Mouse (Mus musculus) stomach, embryonic 16.5 days (tissue): ENCODE results near the gene Abcd1. TPM values are rescaled to one million over a fixed set of nuclear protein-coding genes. Genes with fewer than 3 reads are reported as not detected.
A peak's percentile ranks its signal among the peaks of the same experiment; 100 is the strongest.
"Not testable (repeated sequence)": the region's sequence is repeated elsewhere in the genome, so short reads cannot be mapped to it uniquely, and the experiment has no call there.

Source experiments
- ATAC-seq: fragments of 200-750 bp; cut with Nextera tagmentation; 2 replicates; pipeline ENCODE4 v1.8.0; 2017; ENCODE audit warnings: moderate number of reproducible peaks, moderate TSS enrichment; ENCODE audit not compliant: insufficient read depth, low FRiP score
- H3K27ac ChIP-seq: fragments of 300-500 bp; sonication (generic); 2 replicates; pipeline ENCODE4 v1.5.1; 2014; ENCODE audit warnings: low read length
- H3K27me3 ChIP-seq: fragments of 300-500 bp; sonication (generic); 2 replicates; pipeline ENCODE4 v1.6.1; 2014; ENCODE audit warnings: low read length, control low read depth, mixed read lengths; ENCODE audit not compliant: control insufficient read depth, insufficient read depth
- H3K36me3 ChIP-seq: fragments of 300-500 bp; sonication (generic); 2 replicates; pipeline ENCODE4 v1.6.1; 2014; ENCODE audit warnings: low read length; ENCODE audit not compliant: control insufficient read depth, insufficient read depth
- H3K4me1 ChIP-seq: fragments of 300-500 bp; sonication (generic); 2 replicates; pipeline ENCODE4 v1.6.1; 2014; ENCODE audit warnings: low read length, control low read depth, mixed read lengths; ENCODE audit not compliant: control insufficient read depth, insufficient read depth
- H3K4me2 ChIP-seq: fragments of 300-500 bp; sonication (generic); 2 replicates; pipeline ENCODE4 v1.6.1; 2014; ENCODE audit warnings: low read depth, low read length, mixed read lengths
- H3K4me3 ChIP-seq: fragments of 300-500 bp; sonication (generic); replicated peaks from 2 replicates; pipeline ENCODE4 v1.5.1; 2014; ENCODE audit warnings: mild to moderate bottlenecking, low read length
- H3K9ac ChIP-seq: fragments of 300-500 bp; sonication (generic); 2 replicates; pipeline ENCODE4 v1.6.1; 2014; ENCODE audit warnings: low read length
- H3K9me3 ChIP-seq: fragments of 300-500 bp; sonication (generic); replicated peaks from 2 replicates; pipeline ENCODE4 v1.6.1; 2016; ENCODE audit warnings: low read length, control low read depth; ENCODE audit not compliant: control insufficient read depth
- WGBS: fragments of 180-500 bp; shearing (Covaris S2); extraction: QIAGEN DNeasy Blood & Tissue Kit; methylation state at CpG from one replicate; pipeline ENCODE4 v1.1.7; 2014; 5-methylcytosine and 5-hydroxymethylcytosine counted together
- polyA plus RNA-seq: library from polyadenylated mRNA; unstranded; fragments of >200 nt; fragmentation: Nextera tagmentation; extraction: Ambion mirVana; gene quantifications from 2 replicates; pipeline ENCODE4 v1.2.1, GENCODE M21; 2015

Gene Abcd1
- polyA plus RNA-seq, 1 experiment from 2014 or later = 20.8 TPM

GRCm38 (mm10) chrX:73718686-73719362 lies 2.4 kb downstream of the Abcd1 start:
- Histone ChIP-seq H3K9ac (peak overlapping the region; percentile 48; the same call in 1 of the 2 replicates), H3K27me3 (no peaks in the 10 kb centered on the region), H3K36me3 (no peaks in the 10 kb centered on the region), H3K27ac (peak overlapping the region; percentile 85), H3K4me2 (peak overlapping the region; percentile 73), H3K4me3 (peak overlapping the region; percentile 63), H3K9me3 (no peaks in the 10 kb centered on the region), H3K4me1 (peaks cover 17% of the 10 kb centered on the region; the same call in 1 of the 2 replicates)
- no peak for ATAC-seq
- WGBS = 35% methylated on average over 5 of the region's 5 CpGs

GRCm38 (mm10) chrX:73730908-73731307 lies 14.5 kb downstream of the Abcd1 start:
- no peak overlapping the region for H3K9ac ChIP-seq
- no peaks in the 10 kb centered on the region for H3K27me3 ChIP-seq
- 0 out of 2 replicates have a peak, but pooled peaks have one; percentile 13 for ATAC-seq
- H3K9me3 ChIP-seq = no peaks in the 10 kb centered on the region
- no peaks in the 10 kb centered on the region for H3K4me1 ChIP-seq
- no peaks in the 10 kb centered on the region; the same call in 1 of the 2 replicates for H3K36me3 ChIP-seq
- H3K4me2 ChIP-seq = no peak overlapping the region
- no peak overlapping the region for H3K4me3 ChIP-seq
- H3K27ac ChIP-seq = no peak overlapping the region
- 59% methylated on average over 1 of the region's 1 CpGs for WGBS

GRCm38 (mm10) chrX:73738155-73738554 lies 21.8 kb downstream of the Abcd1 start:
- 67% methylated on average over 1 of the region's 1 CpGs for WGBS
- Histone ChIP-seq H3K9ac (no peak overlapping the region), H3K9me3 (no peaks in the 10 kb centered on the region), H3K27me3 (no peaks in the 10 kb centered on the region), H3K4me3 (no peak overlapping the region), H3K4me1 (no peaks in the 10 kb centered on the region), H3K36me3 (no peaks in the 10 kb centered on the region), H3K4me2 (no peak overlapping the region), H3K27ac (no peak overlapping the region)
- ATAC-seq = no peak

DNA sequence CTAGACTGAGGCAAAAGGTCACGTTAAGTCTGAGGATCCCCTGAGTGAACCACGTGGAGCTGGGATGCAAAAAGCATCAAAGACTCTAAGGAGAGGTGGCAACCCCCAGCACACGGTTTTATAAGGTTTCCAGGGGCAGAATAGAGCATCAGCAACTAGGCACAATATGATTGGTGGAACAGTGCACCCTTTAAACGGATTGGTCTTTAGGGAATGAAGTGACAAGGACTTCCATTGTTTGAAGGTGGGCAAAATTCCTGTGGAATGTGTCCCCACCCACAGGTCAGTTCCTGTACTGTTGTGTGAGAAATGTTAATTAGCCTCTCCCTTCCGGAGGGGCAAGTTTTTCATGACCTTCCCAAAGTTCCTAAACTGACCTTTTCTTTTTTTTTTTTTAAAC lies 22.8 kb downstream of the Abcd1 start:
- no peak overlapping the region for H3K27ac ChIP-seq
- H3K4me1 ChIP-seq = no peaks in the 10 kb centered on the region
- H3K9ac ChIP-seq = no peak overlapping the region
- 63% methylated on average over 5 of the region's 5 CpGs for WGBS
- H3K36me3 ChIP-seq = no peaks in the 10 kb centered on the region
- H3K27me3 ChIP-seq = no peaks in the 10 kb centered on the region
- no peaks in the 10 kb centered on the region for H3K9me3 ChIP-seq
- no peak overlapping the region for H3K4me3 ChIP-seq
- no peak for ATAC-seq
- no peak overlapping the region for H3K4me2 ChIP-seq

- H3K27me3 ChIP-seq, H3K9me3 ChIP-seq, H3K4me2 ChIP-seq, H3K27ac ChIP-seq, H3K36me3 ChIP-seq, H3K4me3 ChIP-seq, H3K9ac ChIP-seq, H3K4me1 ChIP-seq, ATAC-seq: not testable (repeated sequence)
- WGBS = 89% methylated on average over 7 of the region's 7 CpGs
Observed at GRCm38 (mm10) chrX:73739841-73740240, 23.4 kb downstream of the Abcd1 start.

DNA sequence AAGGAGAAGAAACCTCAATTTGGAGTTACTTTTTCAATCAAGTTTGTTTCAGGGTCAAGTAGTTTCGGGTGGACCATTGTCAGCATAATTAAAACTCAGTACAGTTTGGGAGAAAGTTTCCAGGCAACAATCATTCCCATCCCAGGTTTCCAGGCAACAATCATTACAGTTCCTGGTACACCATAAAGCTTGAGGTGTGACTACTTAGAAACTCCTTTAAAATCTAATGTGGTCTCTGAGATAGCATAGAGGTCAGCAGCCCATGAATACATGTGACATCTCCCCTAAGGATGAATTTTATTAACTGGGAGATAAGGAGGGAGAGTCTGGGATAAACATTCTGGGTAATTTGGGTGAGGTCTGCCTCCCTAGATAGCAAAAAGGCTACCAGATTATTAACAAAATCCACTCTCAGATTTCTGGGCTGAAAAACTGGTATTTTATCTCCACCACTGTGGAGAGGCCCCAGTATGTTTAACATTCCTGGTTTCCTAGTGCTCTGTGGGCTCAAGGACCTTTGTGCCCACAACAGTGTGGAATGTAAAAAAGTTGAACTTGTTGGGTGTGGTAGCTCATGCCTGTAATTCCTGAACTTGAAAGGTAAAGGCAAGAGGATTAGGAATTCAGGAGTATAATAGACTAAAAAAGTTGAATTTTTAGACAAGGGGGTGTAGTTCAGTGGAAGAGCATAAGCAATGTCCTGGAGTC lies 28.5 kb downstream of the Abcd1 start:
- Histone ChIP-seq H3K36me3 (no peaks in the 10 kb centered on the region), H3K4me2 (no peak overlapping the region), H3K4me1 (no peaks in the 10 kb centered on the region), H3K27ac (no peak overlapping the region), H3K4me3 (no peak overlapping the region), H3K9ac (no peak overlapping the region), H3K27me3 (no peaks in the 10 kb centered on the region), H3K9me3 (no peaks in the 10 kb centered on the region)
- no peak for ATAC-seq
- 58% methylated on average over 1 of the region's 1 CpGs for WGBS

- H3K36me3 ChIP-seq = no peaks in the 10 kb centered on the region
- ATAC-seq = no peak
- H3K4me1 ChIP-seq = no peaks in the 10 kb centered on the region
- H3K9ac ChIP-seq = no peak overlapping the region
- no peaks in the 10 kb centered on the region for H3K9me3 ChIP-seq
- H3K4me3 ChIP-seq = no peak overlapping the region
- no peak overlapping the region for H3K4me2 ChIP-seq
- H3K27ac ChIP-seq = no peak overlapping the region
- no peaks in the 10 kb centered on the region for H3K27me3 ChIP-seq
- WGBS = 95% methylated on average over 1 of the region's 1 CpGs
Observed at GRCm38 (mm10) chrX:73748977-73749376, 32.6 kb downstream of the Abcd1 start.

- no peaks in the 10 kb centered on the region for H3K27me3 ChIP-seq
- no peak for ATAC-seq
Observed at GRCm38 (mm10) chrX:73756334-73757140, 40.1 kb downstream of the Abcd1 start, which contains the start of gene Plxnb3. Gene Plxnb3 (plus strand): TSS chrX:73757090.

More at GRCm38 (mm10) chrX:73756334-73757140, 40.1 kb downstream of the Abcd1 start, which contains the start of gene Plxnb3:
- no peak within 1 kb of the TSS for H3K4me3 ChIP-seq
- H3K36me3 ChIP-seq = no peaks in the 10 kb centered on the region
- no peak within 1 kb of the TSS for H3K9ac ChIP-seq
- H3K9me3 ChIP-seq = no peaks in the 10 kb centered on the region
- H3K27ac ChIP-seq = no peak within 1 kb of the TSS
- H3K4me2 ChIP-seq = no peak within 1 kb of the TSS
- H3K4me1 ChIP-seq = no peaks in the 10 kb centered on the region
- WGBS = 76% methylated on average over 5 of the region's 5 CpGs
